Mouse (Mus musculus): ENCODE results near the gene Bdh2. TPM values are rescaled to one million over a fixed set of nuclear protein-coding genes. Genes with fewer than 3 reads are reported as not detected.

Gene Bdh2
- polyA plus RNA-seq, 1 experiment = 0.40 TPM

DNA sequence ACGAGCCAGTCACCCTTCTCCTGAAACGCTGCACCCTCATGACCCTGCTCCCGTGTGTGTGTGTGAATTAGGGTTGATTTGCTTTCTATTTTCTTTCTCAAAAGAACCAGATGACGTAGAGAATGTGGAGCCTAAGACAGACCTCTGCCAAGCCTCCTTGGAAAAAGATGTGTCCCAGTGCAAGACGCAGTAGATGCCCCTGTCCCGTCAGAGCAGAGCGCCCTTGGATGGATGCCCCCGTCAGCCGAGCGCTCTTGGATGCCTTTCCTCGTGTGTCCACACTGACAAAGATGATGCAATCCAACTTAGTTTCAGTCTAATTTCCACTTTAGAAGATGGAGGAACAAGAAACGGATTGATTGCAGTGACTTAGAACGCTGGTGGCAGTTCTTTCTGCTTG is 8.0 kb upstream of the Bdh2 start:
- TF ChIP-seq POLR2A (IDR thresholded peaks at IDR 0.05; ENCODE audit: control insufficient read depth, extremely low read depth, insufficient read depth, low read length, poor library complexity) (no peak), CTCF (IDR thresholded peaks at IDR 0.05; ENCODE audit: borderline replicate concordance, control insufficient read depth, extremely low read depth, insufficient read depth, low read length, poor library complexity) (no peak)
- WGBS = 97% methylated on average over 13 of the region's 13 CpGs
- H3K27me3 ChIP-seq (ENCODE audit: control insufficient read depth, insufficient read depth, low read length) = no peaks in the 10 kb centered on the region
- H3K27ac ChIP-seq (ENCODE audit: control insufficient read depth, insufficient read depth, low read length) = no peak overlapping the region
- H3K4me1 ChIP-seq (replicated peaks; ENCODE audit: control insufficient read depth, insufficient read depth, low read length) = no peaks in the 10 kb centered on the region
- no peak for DNase-seq
- H3K36me3 ChIP-seq (ENCODE audit: control insufficient read depth, insufficient read depth, low read length) = peaks cover 41% of the 10 kb centered on the region
- H3K4me3 ChIP-seq (ENCODE audit: control insufficient read depth, insufficient read depth, low read length) = no peak overlapping the region

DNA sequence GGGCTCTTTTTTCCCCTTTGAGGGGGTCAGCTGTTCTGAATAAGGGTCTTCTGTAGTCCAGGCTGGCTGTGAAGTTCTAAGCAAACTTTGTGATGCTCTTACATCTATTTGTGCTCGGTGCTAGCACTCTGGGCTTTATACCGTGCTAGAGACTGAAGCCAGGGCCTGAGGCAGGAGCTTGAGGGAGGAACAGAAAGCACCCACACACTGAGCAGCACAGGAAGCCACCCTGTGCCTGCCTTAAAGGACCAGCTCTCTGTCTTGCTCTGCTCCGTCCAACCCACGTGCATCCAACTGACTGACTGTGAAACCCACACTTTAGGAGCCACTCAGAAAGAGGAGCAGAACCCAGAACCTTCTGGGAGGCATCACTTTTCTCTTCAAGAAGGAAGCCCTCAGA is 861 bp upstream of the Bdh2 start:
- no peak for DNase-seq
- Histone ChIP-seq H3K27me3 (ENCODE audit: control insufficient read depth, insufficient read depth, low read length) (no peaks in the 10 kb centered on the region), H3K4me1 (replicated peaks; ENCODE audit: control insufficient read depth, insufficient read depth, low read length) (no peaks in the 10 kb centered on the region; the same call in 1 of the 2 replicates), H3K4me3 (ENCODE audit: control insufficient read depth, insufficient read depth, low read length) (no peak overlapping the region), H3K36me3 (ENCODE audit: control insufficient read depth, insufficient read depth, low read length) (no peaks in the 10 kb centered on the region), H3K27ac (ENCODE audit: control insufficient read depth, insufficient read depth, low read length) (no peak overlapping the region)
- WGBS = 50% methylated on average over 4 of the region's 4 CpGs
- TF ChIP-seq POLR2A (IDR thresholded peaks at IDR 0.05; ENCODE audit: control insufficient read depth, extremely low read depth, insufficient read depth, low read length, poor library complexity) = no peak
- TF ChIP-seq CTCF (IDR thresholded peaks at IDR 0.05; ENCODE audit: borderline replicate concordance, control insufficient read depth, extremely low read depth, insufficient read depth, low read length, poor library complexity) = no peak

DNA sequence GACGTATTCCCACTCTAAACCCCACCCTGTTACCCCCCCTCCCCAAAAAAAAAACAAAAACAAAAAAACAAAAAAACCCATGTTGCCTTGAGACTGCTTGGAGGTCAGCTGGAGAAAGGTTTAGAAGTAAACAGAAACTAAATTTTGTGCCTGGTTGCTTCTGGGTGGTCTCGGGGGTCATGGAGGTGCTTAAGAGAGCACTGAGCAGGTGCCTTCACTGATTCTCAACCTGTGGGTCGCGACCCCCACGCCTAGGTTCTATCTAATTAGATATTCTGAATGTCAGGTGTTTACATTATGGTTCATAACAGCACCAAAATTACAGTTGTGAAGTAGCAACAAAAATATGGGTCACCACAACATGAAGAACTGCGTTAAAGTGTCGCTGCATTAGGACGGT is 680 bp downstream of the Bdh2 start:
- no peak overlapping the region for H3K27ac ChIP-seq (ENCODE audit: control insufficient read depth, insufficient read depth, low read length)
- WGBS = 94% methylated on average over 8 of the region's 8 CpGs
- DNase-seq = no peak

DNA sequence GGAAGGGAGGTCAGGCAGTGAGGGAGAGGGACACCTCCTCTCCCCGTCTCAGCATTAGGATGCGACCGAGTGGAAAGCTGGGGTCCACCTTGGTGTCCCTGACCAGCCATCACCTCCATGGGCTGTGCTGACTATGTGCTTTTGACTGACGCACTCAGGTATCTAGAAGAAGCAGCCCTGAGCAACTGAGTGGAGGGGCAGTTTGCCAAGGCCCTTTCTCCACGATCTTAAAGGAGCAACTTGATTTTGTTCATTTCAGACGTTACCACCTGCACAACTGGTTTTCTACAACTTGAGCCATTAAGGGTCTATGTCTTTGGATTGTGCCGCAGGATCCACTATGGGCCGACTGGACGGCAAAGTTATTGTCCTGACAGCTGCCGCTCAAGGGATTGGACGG is 4.2 kb downstream of the Bdh2 start:
- Histone ChIP-seq H3K4me3 (ENCODE audit: control insufficient read depth, insufficient read depth, low read length) (no peak overlapping the region), H3K27ac (ENCODE audit: control insufficient read depth, insufficient read depth, low read length) (no peak overlapping the region), H3K27me3 (ENCODE audit: control insufficient read depth, insufficient read depth, low read length) (no peaks in the 10 kb centered on the region), H3K36me3 (ENCODE audit: control insufficient read depth, insufficient read depth, low read length) (no peaks in the 10 kb centered on the region), H3K4me1 (replicated peaks; ENCODE audit: control insufficient read depth, insufficient read depth, low read length) (no peaks in the 10 kb centered on the region; the same call in 1 of the 2 replicates)
- no peak for TF ChIP-seq POLR2A (IDR thresholded peaks at IDR 0.05; ENCODE audit: control insufficient read depth, extremely low read depth, insufficient read depth, low read length, poor library complexity)
- TF ChIP-seq CTCF (IDR thresholded peaks at IDR 0.05; ENCODE audit: borderline replicate concordance, control insufficient read depth, extremely low read depth, insufficient read depth, low read length, poor library complexity) = no peak
- 94% methylated on average over 11 of the region's 11 CpGs for WGBS
- no peak for DNase-seq

More for the DNA sequence above, 680 bp downstream of the Bdh2 start:
- Histone ChIP-seq H3K4me1 (replicated peaks; ENCODE audit: control insufficient read depth, insufficient read depth, low read length) (no peaks in the 10 kb centered on the region; the same call in 1 of the 2 replicates), H3K36me3 (ENCODE audit: control insufficient read depth, insufficient read depth, low read length) (no peaks in the 10 kb centered on the region), H3K4me3 (ENCODE audit: control insufficient read depth, insufficient read depth, low read length) (no peak overlapping the region), H3K27me3 (ENCODE audit: control insufficient read depth, insufficient read depth, low read length) (no peaks in the 10 kb centered on the region)
- TF ChIP-seq CTCF (IDR thresholded peaks at IDR 0.05; ENCODE audit: borderline replicate concordance, control insufficient read depth, extremely low read depth, insufficient read depth, low read length, poor library complexity) (no peak), POLR2A (IDR thresholded peaks at IDR 0.05; ENCODE audit: control insufficient read depth, extremely low read depth, insufficient read depth, low read length, poor library complexity) (no peak)

DNA sequence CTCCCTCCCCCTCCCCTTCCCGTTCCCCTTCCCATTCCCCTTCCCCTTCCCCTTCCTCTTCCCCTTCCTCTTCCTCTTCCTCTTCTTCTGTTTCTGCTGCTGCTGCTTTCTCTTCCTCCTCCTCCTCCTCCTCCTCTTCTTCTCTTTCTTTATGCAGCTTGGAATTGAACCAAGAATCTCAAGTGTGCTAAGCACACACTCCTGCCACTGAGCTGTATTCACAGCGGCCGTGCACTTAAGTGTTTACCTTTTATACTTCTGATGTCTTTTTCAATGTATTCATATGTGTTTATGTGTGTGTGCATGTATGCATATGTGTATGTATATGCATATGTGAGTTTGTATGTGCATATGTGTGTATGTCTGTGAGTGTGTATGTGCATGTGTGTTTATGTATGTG is 4.8 kb downstream of the Bdh2 start:
- Histone ChIP-seq H3K4me3 (ENCODE audit: control insufficient read depth, insufficient read depth, low read length) (no peak overlapping the region), H3K36me3 (ENCODE audit: control insufficient read depth, insufficient read depth, low read length) (no peaks in the 10 kb centered on the region), H3K4me1 (replicated peaks; ENCODE audit: control insufficient read depth, insufficient read depth, low read length) (no peaks in the 10 kb centered on the region; the same call in 1 of the 2 replicates), H3K27me3 (ENCODE audit: control insufficient read depth, insufficient read depth, low read length) (no peaks in the 10 kb centered on the region), H3K27ac (ENCODE audit: control insufficient read depth, insufficient read depth, low read length) (no peak overlapping the region)
- WGBS = 73% methylated on average over 3 of the region's 3 CpGs
- TF ChIP-seq POLR2A (IDR thresholded peaks at IDR 0.05; ENCODE audit: control insufficient read depth, extremely low read depth, insufficient read depth, low read length, poor library complexity) (no peak), CTCF (IDR thresholded peaks at IDR 0.05; ENCODE audit: borderline replicate concordance, control insufficient read depth, extremely low read depth, insufficient read depth, low read length, poor library complexity) (no peak)
- DNase-seq = no peak

DNA sequence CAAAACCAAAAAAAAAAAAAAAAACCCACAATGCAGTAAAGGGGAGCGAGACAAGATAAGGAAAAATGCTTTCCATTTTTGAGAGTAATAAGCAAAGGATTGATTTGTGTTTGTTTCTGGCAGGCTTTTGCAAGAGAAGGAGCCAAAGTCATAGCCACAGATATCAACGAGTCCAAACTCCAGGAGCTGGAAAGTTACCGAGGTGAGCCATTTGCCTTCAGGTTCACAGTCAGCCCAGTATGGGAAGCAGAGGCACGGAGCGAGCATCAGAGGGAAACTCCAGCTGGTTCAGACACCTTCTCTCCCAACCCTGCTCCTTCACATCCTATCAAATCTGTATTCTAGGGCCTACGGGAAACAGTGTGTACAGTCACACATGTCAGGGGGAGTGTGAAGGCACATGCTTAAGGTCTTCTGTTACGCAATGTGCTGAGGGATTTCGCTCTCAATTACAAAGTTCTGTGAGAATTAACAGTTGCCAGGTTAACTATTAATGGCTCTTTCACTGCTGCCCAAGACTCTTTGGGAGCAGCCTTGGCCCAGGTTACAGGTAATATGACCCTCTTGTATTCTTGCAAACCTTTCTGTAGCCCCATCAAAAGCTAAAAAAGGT is 7.2 kb downstream of the Bdh2 start:
- no peaks in the 10 kb centered on the region for H3K27me3 ChIP-seq (ENCODE audit: control insufficient read depth, insufficient read depth, low read length)
- TF ChIP-seq POLR2A (IDR thresholded peaks at IDR 0.05; ENCODE audit: control insufficient read depth, extremely low read depth, insufficient read depth, low read length, poor library complexity) (no peak), CTCF (IDR thresholded peaks at IDR 0.05; ENCODE audit: borderline replicate concordance, control insufficient read depth, extremely low read depth, insufficient read depth, low read length, poor library complexity) (no peak)
- 94% methylated on average over 8 of the region's 8 CpGs for WGBS
- no peak overlapping the region for H3K27ac ChIP-seq (ENCODE audit: control insufficient read depth, insufficient read depth, low read length)
- H3K4me3 ChIP-seq (ENCODE audit: control insufficient read depth, insufficient read depth, low read length) = no peak overlapping the region
- no peaks in the 10 kb centered on the region for H3K36me3 ChIP-seq (ENCODE audit: control insufficient read depth, insufficient read depth, low read length)
- H3K4me1 ChIP-seq (replicated peaks; ENCODE audit: control insufficient read depth, insufficient read depth, low read length) = no peaks in the 10 kb centered on the region
- no peak for DNase-seq

DNA sequence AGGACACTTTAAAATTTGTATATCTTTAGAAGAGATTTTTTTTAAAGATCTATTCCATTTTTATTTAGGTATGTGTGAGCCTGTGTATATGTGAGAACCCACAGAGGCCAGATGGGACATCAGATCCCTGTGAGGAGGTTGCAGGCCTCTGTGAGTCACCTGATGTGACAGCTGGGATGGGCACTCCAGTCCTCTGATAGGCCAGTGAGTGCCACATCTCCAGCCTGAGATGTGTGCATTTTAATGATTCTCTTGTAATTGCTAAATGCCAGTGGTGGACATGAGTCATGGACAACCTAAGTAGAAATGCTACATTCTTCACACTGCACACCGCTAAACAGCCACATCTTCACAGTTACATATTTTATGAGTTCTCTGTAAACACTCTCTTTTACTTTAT is 8.1 kb downstream of the Bdh2 start:
- TF ChIP-seq POLR2A (IDR thresholded peaks at IDR 0.05; ENCODE audit: control insufficient read depth, extremely low read depth, insufficient read depth, low read length, poor library complexity) (no peak), CTCF (IDR thresholded peaks at IDR 0.05; ENCODE audit: borderline replicate concordance, control insufficient read depth, extremely low read depth, insufficient read depth, low read length, poor library complexity) (no peak)
- no peak for DNase-seq
- no peak overlapping the region for H3K4me3 ChIP-seq (ENCODE audit: control insufficient read depth, insufficient read depth, low read length)
- no peaks in the 10 kb centered on the region for H3K4me1 ChIP-seq (replicated peaks; ENCODE audit: control insufficient read depth, insufficient read depth, low read length)
- H3K27ac ChIP-seq (ENCODE audit: control insufficient read depth, insufficient read depth, low read length) = no peak overlapping the region
- H3K36me3 ChIP-seq (ENCODE audit: control insufficient read depth, insufficient read depth, low read length) = no peaks in the 10 kb centered on the region
- H3K27me3 ChIP-seq (ENCODE audit: control insufficient read depth, insufficient read depth, low read length) = no peaks in the 10 kb centered on the region
- WGBS = 98% methylated on average over 1 of the region's 1 CpGs
